Mouse (Mus musculus) limb, embryonic 13.5 days (tissue): ENCODE measurements at regions not wholly inside any gene's neighbourhood (a gene's known extent, or its start where the extent isn't known, plus 50 kb on each side); places are given as distances from the start of the nearest gene placed in this dataset.
A peak's percentile ranks its signal among the peaks of the same experiment; 100 is the strongest.

ENCODE experiments used
- ATAC-seq: fragments of 200-750 bp; cut with Nextera tagmentation; 2 replicates; pipeline ENCODE4 v1.8.0; 2017; ENCODE audit warnings: low read depth, moderate number of reproducible peaks, moderate TSS enrichment; ENCODE audit not compliant: low FRiP score
- H3K27ac ChIP-seq: fragments of 300-500 bp; sonication (generic); 2 replicates; pipeline ENCODE4 v1.5.1; 2015; ENCODE audit warnings: inconsistent platforms, mild to moderate bottlenecking, moderate library complexity
- H3K27me3 ChIP-seq: fragments of 300-500 bp; sonication (generic); 2 replicates; pipeline ENCODE4 v1.6.1; 2015; ENCODE audit warnings: mild to moderate bottlenecking, inconsistent platforms
- H3K36me3 ChIP-seq: fragments of 300-500 bp; sonication (generic); 2 replicates; pipeline ENCODE4 v1.6.1; 2015; ENCODE audit warnings: inconsistent platforms, mild to moderate bottlenecking, moderate library complexity
- H3K4me1 ChIP-seq: fragments of 300-500 bp; sonication (generic); 2 replicates; pipeline ENCODE4 v1.6.1; 2015; ENCODE audit warnings: inconsistent platforms
- H3K4me2 ChIP-seq: fragments of 300-500 bp; sonication (generic); replicated peaks from 2 replicates; pipeline ENCODE4 v1.6.1; 2015; ENCODE audit warnings: inconsistent platforms, mild to moderate bottlenecking, moderate library complexity
- H3K4me3 ChIP-seq: fragments of 300-500 bp; sonication (generic); 2 replicates; pipeline ENCODE4 v1.5.1; 2015; ENCODE audit warnings: moderate library complexity, mild to moderate bottlenecking, inconsistent platforms
- H3K9ac ChIP-seq: fragments of 300-500 bp; sonication (generic); 2 replicates; pipeline ENCODE4 v1.6.1; 2015; ENCODE audit warnings: mild to moderate bottlenecking, inconsistent platforms
- H3K9me3 ChIP-seq: fragments of 300-500 bp; sonication (generic); 2 replicates; pipeline ENCODE4 v1.6.1; 2016; ENCODE audit warnings: inconsistent platforms
- WGBS: fragments of 180-500 bp; shearing (Covaris S2); methylation state at CpG from one replicate; pipeline ENCODE4 v1.1.7; 2015; 5-methylcytosine and 5-hydroxymethylcytosine counted together

GRCm38 (mm10) chr3:34908489-34908888 is 258.3 kb downstream of the Sox2 start:
- no peaks in the 10 kb centered on the region for H3K27me3 ChIP-seq
- H3K9me3 ChIP-seq = no peaks in the 10 kb centered on the region
- no peaks in the 10 kb centered on the region for H3K36me3 ChIP-seq
- 88% methylated on average over 5 of the region's 5 CpGs for WGBS
- H3K4me2 ChIP-seq = no peak overlapping the region
- H3K4me3 ChIP-seq = no peak overlapping the region
- H3K27ac ChIP-seq = no peak overlapping the region
- no peak for ATAC-seq
- H3K4me1 ChIP-seq = no peaks in the 10 kb centered on the region
- H3K9ac ChIP-seq = no peak overlapping the region

GRCm38 (mm10) chr3:34909350-34909749 is 259.1 kb downstream of the Sox2 start:
- Histone ChIP-seq H3K4me3 (no peak overlapping the region), H3K9ac (no peak overlapping the region), H3K4me2 (no peak overlapping the region), H3K27me3 (no peaks in the 10 kb centered on the region), H3K27ac (no peak overlapping the region), H3K9me3 (no peaks in the 10 kb centered on the region), H3K36me3 (no peaks in the 10 kb centered on the region), H3K4me1 (no peaks in the 10 kb centered on the region)
- no peak for ATAC-seq
- 64% methylated on average over 3 of the region's 3 CpGs for WGBS

GRCm38 (mm10) chr3:34918326-34918932 is 268.2 kb downstream of the Sox2 start:
- peak; percentile 90 for ATAC-seq
- no peak overlapping the region for H3K4me3 ChIP-seq
- no peak overlapping the region for H3K9ac ChIP-seq
- H3K4me2 ChIP-seq = 0 out of 2 replicates have a peak overlapping the region, but pooled peaks have one; percentile 7
- peaks cover 13% of the 10 kb centered on the region; the same call in 1 of the 2 replicates for H3K4me1 ChIP-seq
- no peaks in the 10 kb centered on the region for H3K9me3 ChIP-seq
- H3K27ac ChIP-seq = no peak overlapping the region
- peaks cover 5% of the 10 kb centered on the region; the same call in 1 of the 2 replicates for H3K27me3 ChIP-seq
- no peaks in the 10 kb centered on the region for H3K36me3 ChIP-seq
- 13% methylated on average over 6 of the region's 6 CpGs for WGBS

- ATAC-seq = no peak
- H3K36me3 ChIP-seq = no peaks in the 10 kb centered on the region
Measured at GRCm38 (mm10) chr3:34920497-34920896, 270.3 kb downstream of the Sox2 start.

GRCm38 (mm10) chr3:34949867-34950266 is 299.7 kb downstream of the Sox2 start:
- ATAC-seq = no peak
- Histone ChIP-seq H3K36me3 (no peaks in the 10 kb centered on the region), H3K9ac (no peak overlapping the region), H3K4me3 (no peak overlapping the region), H3K9me3 (no peaks in the 10 kb centered on the region), H3K4me1 (no peaks in the 10 kb centered on the region), H3K27me3 (0 out of 2 replicates have a peak, but pooled peaks cover 4% of the 10 kb centered on the region), H3K4me2 (no peak overlapping the region), H3K27ac (no peak overlapping the region)
- WGBS = 35% methylated on average over 3 of the region's 3 CpGs

More at GRCm38 (mm10) chr3:34920497-34920896, 270.3 kb downstream of the Sox2 start:
- Histone ChIP-seq H3K9me3 (no peaks in the 10 kb centered on the region), H3K4me1 (peaks cover 13% of the 10 kb centered on the region; the same call in 1 of the 2 replicates), H3K4me3 (no peak overlapping the region), H3K4me2 (no peak overlapping the region), H3K27ac (no peak overlapping the region), H3K27me3 (peaks cover 5% of the 10 kb centered on the region; the same call in 1 of the 2 replicates), H3K9ac (no peak overlapping the region)
- 70% methylated on average over 5 of the region's 5 CpGs for WGBS

DNA sequence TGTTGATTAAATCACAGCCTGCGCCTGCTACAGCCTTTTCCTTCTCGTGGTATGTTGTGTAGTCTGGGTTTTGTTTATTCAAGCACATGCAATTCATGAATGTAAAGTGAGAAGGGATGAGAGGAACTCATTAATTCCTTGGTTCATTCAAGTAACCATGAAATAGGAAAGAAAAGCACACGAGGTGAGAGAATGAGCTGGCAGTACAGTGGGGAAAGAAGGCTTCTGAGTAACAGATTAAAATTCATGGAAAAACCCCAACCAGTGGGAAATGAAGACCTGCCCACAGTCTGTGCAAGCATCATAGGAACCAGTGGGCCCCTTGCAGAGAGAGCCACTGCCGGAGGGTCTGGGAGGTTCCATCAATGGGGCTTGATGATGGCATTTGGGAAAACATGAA is 306.0 kb downstream of the Sox2 start:
- Histone ChIP-seq H3K27me3 (no peaks in the 10 kb centered on the region), H3K27ac (no peak overlapping the region), H3K9ac (no peak overlapping the region), H3K4me2 (no peak overlapping the region), H3K36me3 (no peaks in the 10 kb centered on the region), H3K9me3 (no peaks in the 10 kb centered on the region), H3K4me1 (no peaks in the 10 kb centered on the region), H3K4me3 (no peak overlapping the region)
- no peak; the same call in 1 of the 2 replicates for ATAC-seq
- WGBS = 41% methylated on average over 4 of the region's 4 CpGs

GRCm38 (mm10) chr3:34959044-34959521 is 308.9 kb downstream of the Sox2 start:
- ATAC-seq = no peak
- no peak overlapping the region for H3K9ac ChIP-seq
- H3K27me3 ChIP-seq = no peaks in the 10 kb centered on the region
- H3K36me3 ChIP-seq = no peaks in the 10 kb centered on the region
- H3K4me2 ChIP-seq = no peak overlapping the region
- H3K4me3 ChIP-seq = no peak overlapping the region
- no peak overlapping the region for H3K27ac ChIP-seq
- no peaks in the 10 kb centered on the region for H3K4me1 ChIP-seq
- H3K9me3 ChIP-seq = no peaks in the 10 kb centered on the region
- WGBS = 72% methylated on average over 19 of the region's 19 CpGs

DNA sequence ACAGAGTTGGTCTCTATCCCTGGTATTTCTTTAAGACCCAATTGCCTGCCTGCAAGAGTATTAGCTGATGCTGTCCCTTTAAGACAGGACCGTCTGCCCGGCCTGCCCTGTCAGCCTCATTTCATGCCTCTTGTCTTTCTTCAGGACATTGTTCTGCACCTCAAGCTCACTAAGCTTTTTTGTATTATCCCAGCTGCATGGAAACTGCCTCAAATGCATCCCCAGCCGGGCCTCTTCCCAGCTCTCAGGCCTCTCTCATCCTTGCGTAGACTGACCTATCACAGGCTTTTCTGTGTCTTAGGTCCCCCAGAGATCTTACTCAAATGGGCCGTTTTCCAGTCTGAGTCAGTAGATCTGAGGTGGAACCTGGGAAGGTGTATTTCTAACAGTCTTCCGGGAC is 316.2 kb downstream of the Sox2 start:
- WGBS = 74% methylated on average over 6 of the region's 6 CpGs
- no peak overlapping the region for H3K4me3 ChIP-seq
- no peak for ATAC-seq

GRCm38 (mm10) chr3:34967911-34968310 is 317.7 kb downstream of the Sox2 start:
- WGBS = 84% methylated on average over 2 of the region's 2 CpGs
- H3K4me3 ChIP-seq = no peak overlapping the region
- no peaks in the 10 kb centered on the region for H3K9me3 ChIP-seq
- H3K9ac ChIP-seq = no peak overlapping the region
- 0 out of 2 replicates have a peak, but pooled peaks cover 4% of the 10 kb centered on the region for H3K4me1 ChIP-seq
- H3K36me3 ChIP-seq = no peaks in the 10 kb centered on the region
- no peaks in the 10 kb centered on the region for H3K27me3 ChIP-seq
- ATAC-seq = no peak
- H3K4me2 ChIP-seq = no peak overlapping the region
- no peak overlapping the region for H3K27ac ChIP-seq

More for the DNA sequence above, 316.2 kb downstream of the Sox2 start:
- H3K9ac ChIP-seq = no peak overlapping the region
- H3K9me3 ChIP-seq = no peaks in the 10 kb centered on the region
- 0 out of 2 replicates have a peak, but pooled peaks cover 4% of the 10 kb centered on the region for H3K4me1 ChIP-seq
- H3K27ac ChIP-seq = no peak overlapping the region
- no peak overlapping the region for H3K4me2 ChIP-seq
- no peaks in the 10 kb centered on the region for H3K27me3 ChIP-seq
- H3K36me3 ChIP-seq = no peaks in the 10 kb centered on the region

- Histone ChIP-seq H3K4me3 (no peak overlapping the region), H3K27ac (no peak overlapping the region), H3K4me2 (no peak overlapping the region), H3K4me1 (no peaks in the 10 kb centered on the region), H3K9ac (no peak overlapping the region), H3K27me3 (no peaks in the 10 kb centered on the region), H3K36me3 (no peaks in the 10 kb centered on the region), H3K9me3 (no peaks in the 10 kb centered on the region)
- 85% methylated on average over 4 of the region's 4 CpGs for WGBS
- ATAC-seq = no peak
Measured at GRCm38 (mm10) chr3:34971536-34971935, 321.3 kb downstream of the Sox2 start.

- Histone ChIP-seq H3K4me1 (no peaks in the 10 kb centered on the region), H3K27ac (no peak overlapping the region), H3K4me3 (no peak overlapping the region), H3K27me3 (no peaks in the 10 kb centered on the region), H3K9me3 (no peaks in the 10 kb centered on the region), H3K4me2 (no peak overlapping the region), H3K36me3 (no peaks in the 10 kb centered on the region), H3K9ac (no peak overlapping the region)
- WGBS = 76% methylated on average over 7 of the region's 7 CpGs
- ATAC-seq = no peak
Measured at GRCm38 (mm10) chr3:34974371-34974770, 324.2 kb downstream of the Sox2 start.
